Mouse (Mus musculus) CD4-positive, CD25-positive, alpha-beta regulatory T cell, adult 2 months (primary cell): ENCODE measurements around the gene 2610528A11Rik.

Source experiments
- DNase-seq: peaks from one replicate; pipeline ENCODE4 v3.0.0-alpha.2; 2012; ENCODE audit warnings: low read depth, low spot score

The 2610528A11Rik gene

DNA sequence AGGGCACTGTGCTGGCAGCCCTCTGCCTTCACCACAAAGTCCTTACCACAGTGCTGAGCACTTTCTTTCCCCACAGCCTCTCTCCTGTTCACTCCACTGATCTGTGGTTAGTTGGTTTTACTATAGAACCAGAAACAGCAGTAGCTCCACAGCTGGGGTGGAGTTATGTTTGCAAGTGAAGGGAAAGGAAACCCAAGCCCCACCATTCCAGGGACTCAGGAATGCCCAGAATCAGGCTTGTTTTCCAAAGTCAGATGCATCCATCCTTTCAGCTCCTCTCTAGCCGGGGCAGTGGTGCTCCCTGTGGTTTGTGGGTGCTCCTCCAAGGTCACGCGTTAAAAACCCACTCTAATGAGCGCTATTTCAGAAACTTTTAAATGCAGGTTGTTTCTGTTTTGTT is 18.3 kb downstream of the 2610528A11Rik start:
- no peak for DNase-seq

DNA sequence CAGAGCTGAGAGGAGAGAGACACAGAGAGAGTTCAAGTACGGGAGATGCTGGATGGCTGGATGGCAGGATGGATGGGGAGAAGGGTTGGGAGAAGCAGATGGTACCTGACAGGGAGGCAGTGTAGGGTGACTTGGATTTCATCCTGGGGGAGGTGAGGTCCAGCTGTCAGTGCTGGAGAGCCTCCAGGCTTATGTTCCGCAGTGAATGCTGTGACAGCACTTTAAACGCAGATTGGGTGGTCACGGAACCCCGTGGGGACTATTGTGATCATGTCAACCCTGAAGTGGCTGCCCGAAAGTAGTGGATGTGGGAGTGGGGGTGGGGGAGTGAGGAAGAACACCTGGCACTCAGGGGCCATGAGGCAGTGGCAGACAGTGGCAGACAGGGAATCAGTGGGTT is 19.4 kb downstream of the 2610528A11Rik start:
- DNase-seq: no peak

DNA sequence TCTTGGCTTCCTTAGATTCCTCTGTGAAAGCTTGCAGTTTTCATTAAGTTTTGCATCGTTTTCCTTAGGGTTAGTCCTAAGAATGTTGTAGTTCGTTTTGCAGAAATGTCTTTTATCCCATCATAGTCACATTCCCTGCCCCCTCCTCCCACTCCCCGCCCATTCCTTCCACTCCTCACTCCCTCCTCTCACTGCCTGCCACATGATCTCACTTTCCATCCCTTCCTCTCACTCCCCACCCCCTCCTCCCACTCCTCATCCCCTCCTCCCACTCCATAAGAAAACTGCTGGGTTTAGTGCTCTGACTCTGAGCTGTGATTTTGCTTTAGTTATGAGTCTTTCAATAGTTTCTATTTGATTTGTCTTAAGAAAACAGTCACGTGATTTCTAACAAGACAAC is 30.1 kb downstream of the 2610528A11Rik start:
- no peak for DNase-seq

DNA sequence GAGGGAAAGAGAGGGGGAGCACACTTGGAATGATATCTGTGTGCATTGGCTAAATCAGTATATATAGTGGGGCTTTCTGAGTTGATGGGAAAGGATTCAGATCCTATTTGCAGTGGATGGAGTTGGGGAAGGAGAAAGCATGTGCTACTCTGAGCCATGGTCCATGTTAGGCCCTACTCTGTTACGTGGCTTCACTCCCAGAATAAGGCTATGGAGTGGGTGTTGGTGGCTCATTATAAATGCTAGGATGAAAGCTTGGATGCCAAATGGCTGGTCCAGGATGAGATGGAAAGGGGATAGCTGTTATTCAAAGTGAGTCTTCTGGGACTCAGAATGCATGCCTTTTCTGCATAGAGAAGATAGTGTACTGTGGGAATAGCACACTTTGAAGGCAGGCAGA is 33.1 kb downstream of the 2610528A11Rik start:
- no peak for DNase-seq

DNA sequence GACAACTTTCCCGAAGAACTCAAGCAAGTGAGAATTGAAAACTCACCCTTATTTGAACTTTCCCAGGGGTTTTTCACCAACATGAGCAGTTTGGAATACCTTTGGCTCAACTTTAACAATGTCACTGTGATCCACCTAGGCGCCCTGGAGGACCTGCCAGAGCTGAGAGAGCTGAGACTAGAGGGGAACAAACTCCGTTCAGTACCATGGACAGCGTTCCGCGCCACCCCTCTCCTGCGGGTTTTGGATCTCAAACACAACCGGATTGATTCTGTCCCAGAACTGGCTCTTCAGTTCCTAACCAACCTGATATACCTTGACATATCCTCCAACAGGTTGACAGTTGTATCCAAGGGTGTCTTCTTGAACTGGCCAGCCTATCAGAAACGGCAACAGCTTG is 45.3 kb downstream of the 2610528A11Rik start:
- DNase-seq: peak; percentile 6

DNA sequence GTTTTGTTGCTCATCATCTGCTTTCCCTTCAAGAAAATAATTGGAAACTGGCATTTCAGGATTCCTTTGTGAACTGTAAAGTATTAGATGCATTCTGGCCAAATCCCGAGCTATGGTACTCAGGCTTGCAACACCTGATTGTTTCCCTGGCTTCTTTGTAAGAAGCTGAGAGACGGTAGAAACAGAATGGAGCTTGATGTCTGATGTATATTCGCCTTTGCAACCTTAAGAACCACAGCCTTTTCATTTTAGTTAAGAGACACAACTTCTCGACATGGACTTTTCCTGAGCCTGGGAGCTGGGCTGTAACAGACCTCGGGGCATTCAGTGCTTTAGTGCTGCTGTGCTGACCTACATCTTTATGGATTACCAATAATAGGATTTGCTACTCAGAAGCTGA is 46.2 kb downstream of the 2610528A11Rik start, which contains the start of gene Lrit2:
Gene Lrit2, plus strand, starts transcription at position 301 of the 400 bp plus-strand sequence.
- no peak for DNase-seq

DNA sequence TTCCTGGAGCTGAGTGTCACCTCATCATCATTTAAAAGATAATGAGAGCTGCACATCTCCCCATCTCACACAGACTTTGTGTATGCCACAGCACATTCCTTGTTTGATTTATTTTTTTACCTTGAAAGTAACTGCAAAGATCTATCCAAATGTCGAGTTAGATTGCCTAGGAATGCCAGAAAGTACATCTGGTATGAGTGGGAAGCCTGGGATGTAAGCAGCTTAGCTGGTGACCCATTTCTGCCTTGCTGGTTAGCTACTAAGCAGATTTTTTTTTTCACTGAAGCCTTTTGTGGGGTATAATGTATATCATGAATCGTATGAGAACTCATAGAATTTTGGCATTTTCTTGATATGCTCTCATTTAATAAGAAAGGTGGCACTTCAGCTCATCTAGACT is 47.2 kb downstream of the 2610528A11Rik start:
- DNase-seq: no peak

DNA sequence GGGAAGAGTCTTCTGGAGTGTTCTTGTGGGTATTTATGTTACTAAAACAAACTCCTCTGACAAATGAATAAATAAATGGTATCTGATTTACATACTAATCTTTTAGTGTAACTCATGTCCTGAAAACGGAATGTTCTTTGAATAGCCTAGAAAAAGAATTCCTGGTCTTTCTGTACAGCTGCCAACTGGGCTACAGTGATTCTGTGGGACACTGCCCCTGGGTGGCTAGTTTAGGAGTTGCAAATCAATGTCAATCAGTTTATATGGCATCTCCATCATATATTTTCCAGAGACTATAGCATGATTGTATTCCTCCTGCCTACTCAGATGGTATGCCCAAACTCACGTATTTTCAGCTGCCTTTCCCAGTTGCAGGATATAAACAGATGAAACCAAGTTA is 49.0 kb downstream of the 2610528A11Rik start:
- no peak for DNase-seq
